ENCODE assay signal across 9 mouse cellular contexts in the genomic region with DNA sequence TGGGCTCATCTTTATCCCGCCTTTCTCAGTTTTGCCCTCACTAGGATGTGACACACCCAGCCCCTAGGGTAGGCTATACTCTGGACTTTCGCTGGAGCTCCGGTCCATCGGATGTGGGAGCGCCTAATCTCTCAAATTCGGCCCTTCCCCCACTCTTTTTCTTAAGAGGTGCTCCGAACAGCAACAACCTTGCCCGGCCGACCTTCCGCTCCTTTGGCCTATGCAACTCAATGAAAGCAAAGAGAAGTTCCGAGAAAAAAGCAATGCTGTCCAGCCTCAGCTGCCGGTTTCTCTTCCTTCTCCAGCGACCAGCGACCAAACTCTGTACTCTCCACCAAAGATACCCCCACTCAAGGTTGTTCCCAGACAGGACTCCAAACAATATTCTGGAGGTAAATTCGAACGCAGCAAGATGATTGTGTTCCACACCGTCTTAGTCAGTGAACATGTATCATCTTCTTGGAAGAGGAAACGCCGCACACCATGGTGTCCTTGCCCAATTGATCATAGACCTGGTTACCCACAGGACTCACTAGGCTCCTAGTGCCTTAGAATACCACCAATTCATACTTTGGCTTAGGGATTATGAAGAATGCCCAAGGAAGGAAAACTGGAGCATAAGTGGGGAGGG.
DNase-seq lines count a peak whose midpoint lies in the region; ATAC-seq lines count a peak whose summit lies in the region.
"Had no signal": no experiment of that assay in that cellular context is flagged by ENCODE, and none has a peak within 500 bp of the region (broad histone marks: within the 10 kb centered on the region; RNA-seq: fewer than 3 reads in every experiment).

No protein-coding gene starts in this region.

- WGBS in forebrain, embryonic 16.5 days, result 8% methylated on average over 19 of the region's 19 CpGs
- WGBS in midbrain, embryonic 11.5 days, result 2% methylated on average over 19 of the region's 19 CpGs
- WGBS in liver, embryonic 11.5 days, result 5% methylated on average over 19 of the region's 19 CpGs

- H3K4me3 ChIP-seq in forebrain, embryonic 16.5 days (replicated peaks; ENCODE audit: low read length), result peak overlapping the region; percentile 69
- peak overlapping the region; percentile 7; the same call in 1 of the 2 replicates for H3K4me3 ChIP-seq in midbrain, embryonic 11.5 days (ENCODE audit: low read depth, low read length)
- no peak overlapping the region for H3K4me3 ChIP-seq in liver, embryonic 11.5 days (ENCODE audit: low read depth, low read length)
- H3K4me3 ChIP-seq: limb, embryonic 12.5 days had no signal

- no peaks in the 10 kb centered on the region for H3K27me3 ChIP-seq in forebrain, embryonic 16.5 days (replicated peaks; ENCODE audit: control insufficient read depth, insufficient read depth, low read length)
- H3K27me3 ChIP-seq in midbrain, embryonic 11.5 days (ENCODE audit: control insufficient read depth, insufficient read depth, low read length), result peaks cover 57% of the 10 kb centered on the region
- peaks cover 75% of the 10 kb centered on the region for H3K27me3 ChIP-seq in liver, embryonic 11.5 days (replicated peaks; ENCODE audit: control insufficient read depth, insufficient read depth, low read length)

- peaks cover 11% of the 10 kb centered on the region for H3K4me1 ChIP-seq in forebrain, embryonic 16.5 days (replicated peaks; ENCODE audit: control insufficient read depth, insufficient read depth, low read length)
- H3K4me1 ChIP-seq in midbrain, embryonic 11.5 days (ENCODE audit: control insufficient read depth, insufficient read depth, low read length), result peaks cover 17% of the 10 kb centered on the region
- no peaks in the 10 kb centered on the region for H3K4me1 ChIP-seq in liver, embryonic 11.5 days (replicated peaks; ENCODE audit: control insufficient read depth, insufficient read depth, low read length)

- H3K9ac ChIP-seq in forebrain, embryonic 16.5 days (replicated peaks; ENCODE audit: low read depth, low read length), result peak overlapping the region; percentile 100
- 0 out of 2 replicates have a peak overlapping the region, but pooled peaks have one; percentile 16 for H3K9ac ChIP-seq in midbrain, embryonic 11.5 days (ENCODE audit: low read length)
- H3K9ac ChIP-seq in liver, embryonic 11.5 days (ENCODE audit: low read depth, low read length), result no peak overlapping the region
- H3K9ac ChIP-seq: limb, embryonic 12.5 days had no signal

- peak; percentile 75 for DNase-seq in ES-CJ7 (ENCODE audit: low read depth, low spot score)
- peak; percentile 51 for DNase-seq in cerebellum, adult 8-10 months
- DNase-seq in midbrain, embryonic 11.5 days (ENCODE audit: low spot score, missing footprints), result peak; percentile 95
- DNase-seq in lung, postnatal 10 days, result no peak
- no peak for DNase-seq in urinary bladder, adult 18-20 months (ENCODE audit: low spot score in 2 of 2)
- DNase-seq in spleen, adult 12 weeks (ENCODE audit: low spot score), result no peak
- DNase-seq in liver, embryonic 11.5 days (ENCODE audit: low spot score), result no peak

- peak overlapping the region; percentile 86 for H3K4me2 ChIP-seq in forebrain, embryonic 16.5 days (ENCODE audit: low read length)
- H3K4me2 ChIP-seq in midbrain, embryonic 11.5 days, result peak overlapping the region; percentile 41
- no peak overlapping the region for H3K4me2 ChIP-seq in liver, embryonic 11.5 days
- H3K4me2 ChIP-seq: limb, embryonic 12.5 days had no signal

- H3K27ac ChIP-seq in forebrain, embryonic 16.5 days (ENCODE audit: low read length), result peak overlapping the region; percentile 100
- no peak overlapping the region for H3K27ac ChIP-seq in midbrain, embryonic 11.5 days (ENCODE audit: low read depth, low read length)
- H3K27ac ChIP-seq in liver, embryonic 11.5 days (ENCODE audit: low read depth, low read length), result no peak overlapping the region
- H3K27ac ChIP-seq: limb, embryonic 12.5 days had no signal

- ATAC-seq in forebrain, embryonic 16.5 days, result peak; percentile 7; the same call in 1 of the 2 replicates
- no peak for ATAC-seq in midbrain, embryonic 11.5 days (ENCODE audit: low FRiP score)
- no peak for ATAC-seq in liver, embryonic 11.5 days (replicated peaks; ENCODE audit: low FRiP score)

- H3K9me3 ChIP-seq in forebrain, embryonic 16.5 days (ENCODE audit: control insufficient read depth, low read length), result no peaks in the 10 kb centered on the region
- no peaks in the 10 kb centered on the region for H3K9me3 ChIP-seq in midbrain, embryonic 11.5 days (ENCODE audit: control insufficient read depth, low read length)
- no peaks in the 10 kb centered on the region for H3K9me3 ChIP-seq in liver, embryonic 11.5 days (ENCODE audit: control insufficient read depth, low read length)
- H3K9me3 ChIP-seq: limb, embryonic 12.5 days had no signal

- H3K36me3 ChIP-seq in forebrain, embryonic 16.5 days (ENCODE audit: control insufficient read depth, insufficient read depth), result no peaks in the 10 kb centered on the region
- H3K36me3 ChIP-seq in midbrain, embryonic 11.5 days (ENCODE audit: control insufficient read depth, insufficient read depth, low read length), result no peaks in the 10 kb centered on the region
- no peaks in the 10 kb centered on the region for H3K36me3 ChIP-seq in liver, embryonic 11.5 days (ENCODE audit: control insufficient read depth, insufficient read depth, low read length)
- H3K36me3 ChIP-seq: limb, embryonic 12.5 days had no signal

Comparison
In these comparisons a context has a peak if more than half of its experiments do, and no peak if none do; other contexts are left out.
1. DNase-seq: peak in ES-CJ7 (single experiment), cerebellum, adult 8-10 months (single experiment) and midbrain, embryonic 11.5 days (single experiment); none in lung, postnatal 10 days (single experiment), urinary bladder, adult 18-20 months (0 of 2), spleen, adult 12 weeks (single experiment) and liver, embryonic 11.5 days (single experiment).